Mouse (Mus musculus): ENCODE data around the gene Mboat2. TPM values are rescaled to one million over a fixed set of nuclear protein-coding genes. Genes with fewer than 3 reads are reported as not detected.

Mboat2 gene
- total RNA-seq, 2 experiments from 2014 or later = 0.46 to 1.1 TPM

GRCm38 (mm10) chr12:24972371-24973350 lies 142.0 kb downstream of the Mboat2 start:
- no peak for TF ChIP-seq CTCF (IDR thresholded peaks at IDR 0.05)
- H3K27ac ChIP-seq = no peak overlapping the region
- intact Hi-C loops (cut with DNase I) = no loop called here
- DNase-seq = no peak
- no peak overlapping the region for H3K4me3 ChIP-seq

GRCm38 (mm10) chr12:24973586-24973985 lies 142.9 kb downstream of the Mboat2 start:
- no peak for DNase-seq
- Histone ChIP-seq H3K4me3 (no peak overlapping the region), H3K27ac (no peak overlapping the region)
- intact Hi-C loops (cut with DNase I) = no loop called here
- no peak for TF ChIP-seq CTCF (IDR thresholded peaks at IDR 0.05)

- Histone ChIP-seq H3K27ac (peak within 1 kb of the TSS; percentile 93), H3K4me3 (peak within 1 kb of the TSS; percentile 94)
- intact Hi-C loops (cut with DNase I) = no loop called here
- no peak for TF ChIP-seq CTCF (IDR thresholded peaks at IDR 0.05)
- DNase-seq = peak; percentile 97
Measured at GRCm38 (mm10) chr12:24974446-24975114, 143.9 kb downstream of the Mboat2 start, which contains the start of gene Kidins220. Gene Kidins220, plus strand, starts transcription at chr12:24974925.

GRCm38 (mm10) chr12:24975115-24975733 lies 144.5 kb downstream of the Mboat2 start:
- peak; percentile 50 for DNase-seq
- Histone ChIP-seq H3K27ac (peak overlapping the region; percentile 93), H3K4me3 (peak overlapping the region; percentile 94)
- TF ChIP-seq CTCF (IDR thresholded peaks at IDR 0.05) = peak; percentile 82
- intact Hi-C loops (cut with DNase I) = no loop called here

- intact Hi-C loops (cut with DNase I) = no loop called here
- H3K27ac ChIP-seq = no peak overlapping the region
- H3K4me3 ChIP-seq = no peak overlapping the region
- no peak for DNase-seq
- TF ChIP-seq CTCF (IDR thresholded peaks at IDR 0.05) = no peak
Measured at GRCm38 (mm10) chr12:24985226-24985625, 154.5 kb downstream of the Mboat2 start.

- no peak for DNase-seq
- intact Hi-C loops (cut with DNase I) = no loop called here
- Histone ChIP-seq H3K27ac (no peak overlapping the region), H3K4me3 (no peak overlapping the region)
- TF ChIP-seq CTCF (IDR thresholded peaks at IDR 0.05) = no peak
Measured at GRCm38 (mm10) chr12:24995350-24995749, 164.7 kb downstream of the Mboat2 start.

GRCm38 (mm10) chr12:25005350-25005749 lies 174.7 kb downstream of the Mboat2 start:
- no peak for TF ChIP-seq CTCF (IDR thresholded peaks at IDR 0.05)
- Histone ChIP-seq H3K27ac (no peak overlapping the region), H3K4me3 (no peak overlapping the region)
- DNase-seq = no peak
- intact Hi-C loops (cut with DNase I) = no loop called here

- TF ChIP-seq CTCF (IDR thresholded peaks at IDR 0.05) = no peak
- no peak overlapping the region for H3K27ac ChIP-seq
- H3K4me3 ChIP-seq = no peak overlapping the region
- intact Hi-C loops (cut with DNase I) = no loop called here
- DNase-seq = no peak
Measured at GRCm38 (mm10) chr12:25009957-25010356, 179.3 kb downstream of the Mboat2 start.

- no peak overlapping the region for H3K4me3 ChIP-seq
- DNase-seq = no peak
- H3K27ac ChIP-seq = no peak overlapping the region
- TF ChIP-seq CTCF (IDR thresholded peaks at IDR 0.05) = no peak
- intact Hi-C loops (cut with DNase I) = no loop called here
Measured at GRCm38 (mm10) chr12:25010416-25010815, 179.7 kb downstream of the Mboat2 start.

GRCm38 (mm10) chr12:25011733-25012367 lies 181.2 kb downstream of the Mboat2 start:
- H3K27ac ChIP-seq = no peak overlapping the region

GRCm38 (mm10) chr12:25012555-25013540 lies 182.2 kb downstream of the Mboat2 start:
- no peak for TF ChIP-seq CTCF (IDR thresholded peaks at IDR 0.05)
- no peak for DNase-seq
- Histone ChIP-seq H3K4me3 (no peak overlapping the region), H3K27ac (no peak overlapping the region)
- intact Hi-C loops (cut with DNase I) = no loop called here

More at GRCm38 (mm10) chr12:25011733-25012367, 181.2 kb downstream of the Mboat2 start:
- H3K4me3 ChIP-seq = no peak overlapping the region
- intact Hi-C loops (cut with DNase I) = no loop called here
- DNase-seq = no peak
- no peak for TF ChIP-seq CTCF (IDR thresholded peaks at IDR 0.05)

Other genes with a start within 250 kb of the Mboat2 start
- gene Klf11, start 179.6 kb upstream of the Mboat2 start, total RNA-seq (2021) = 1 to 10 TPM; 4.1 to 7.9 TPM
- gene Cys1, start 149.1 kb upstream of the Mboat2 start, total RNA-seq (2021) = 1 to 10 TPM; 1.8 to 2.7 TPM
- 1 to 10 TPM in 1 of 2 experiments, under 1 TPM in 1; 0.89 to 1.1 TPM for gene Rrm2, start 122.6 kb upstream of the Mboat2 start, total RNA-seq (2021)
- 10 to 100 TPM; 51.3 to 56.5 TPM for gene Kidins220, start 144.0 kb downstream of the Mboat2 start, total RNA-seq (2021)